Mouse (Mus musculus): ENCODE results near the gene Alpk1. TPM values are rescaled to one million over a fixed set of nuclear protein-coding genes. Genes with fewer than 3 reads are reported as not detected.

The Alpk1 gene
- polyA plus RNA-seq, 1 experiment = not detected

GRCm38 (mm10) chr3:127782921-127783320 lies 2.6 kb upstream of the Alpk1 start:
- Histone ChIP-seq H3K4me1 (ENCODE audit: control insufficient read depth, insufficient read depth, low read length) (peaks cover 4% of the 10 kb centered on the region; the same call in 1 of the 2 replicates), H3K4me3 (ENCODE audit: insufficient read depth, low read depth, low read length) (no peak overlapping the region), H3K27ac (ENCODE audit: insufficient read depth, low read depth, low read length) (no peak overlapping the region)
- TF ChIP-seq CTCF (IDR thresholded peaks at IDR 0.05; ENCODE audit: insufficient read depth, low read depth, low read length) (no peak), POLR2A (IDR thresholded peaks at IDR 0.05; ENCODE audit: insufficient read depth, low read depth, low read length) (no peak)
- WGBS = 87% methylated on average over 6 of the region's 6 CpGs

GRCm38 (mm10) chr3:127780921-127781320 lies 594 bp upstream of the Alpk1 start:
- 93% methylated on average over 9 of the region's 9 CpGs for WGBS
- Histone ChIP-seq H3K4me1 (ENCODE audit: control insufficient read depth, insufficient read depth, low read length) (peaks cover 4% of the 10 kb centered on the region; the same call in 1 of the 2 replicates), H3K27ac (ENCODE audit: insufficient read depth, low read depth, low read length) (no peak overlapping the region), H3K4me3 (ENCODE audit: insufficient read depth, low read depth, low read length) (no peak overlapping the region)
- no peak for TF ChIP-seq POLR2A (IDR thresholded peaks at IDR 0.05; ENCODE audit: insufficient read depth, low read depth, low read length)
- TF ChIP-seq CTCF (IDR thresholded peaks at IDR 0.05; ENCODE audit: insufficient read depth, low read depth, low read length) = no peak

DNA sequence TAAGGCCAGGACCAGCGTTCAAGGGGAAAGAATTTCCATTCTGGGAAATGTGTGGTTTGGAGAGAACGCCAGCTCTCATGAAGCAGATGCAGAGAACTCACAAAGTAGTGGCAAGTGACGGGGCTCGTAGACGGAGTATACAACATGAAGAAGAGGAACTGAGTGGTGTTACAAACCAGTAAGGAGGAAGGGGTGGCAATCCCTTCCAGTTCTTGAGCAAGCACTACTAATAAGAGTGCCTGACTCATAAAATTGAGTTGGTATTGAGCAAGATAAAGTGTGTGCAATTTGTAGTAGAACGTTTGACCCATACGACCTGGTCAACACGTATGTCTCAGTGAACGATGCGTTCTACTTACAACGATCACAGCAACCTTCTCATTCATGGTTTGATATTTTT lies 11.2 kb downstream of the Alpk1 start:
- WGBS = 86% methylated on average over 11 of the region's 11 CpGs

GRCm38 (mm10) chr3:127765971-127766370 lies 14.4 kb downstream of the Alpk1 start:
- TF ChIP-seq POLR2A (IDR thresholded peaks at IDR 0.05; ENCODE audit: insufficient read depth, low read depth, low read length) (no peak), CTCF (IDR thresholded peaks at IDR 0.05; ENCODE audit: insufficient read depth, low read depth, low read length) (no peak)
- Histone ChIP-seq H3K27ac (ENCODE audit: insufficient read depth, low read depth, low read length) (no peak overlapping the region), H3K4me3 (ENCODE audit: insufficient read depth, low read depth, low read length) (no peak overlapping the region), H3K4me1 (ENCODE audit: control insufficient read depth, insufficient read depth, low read length) (no peaks in the 10 kb centered on the region)
- WGBS = 79% methylated on average over 3 of the region's 3 CpGs

More for the DNA sequence above, 11.2 kb downstream of the Alpk1 start:
- H3K27ac ChIP-seq (ENCODE audit: insufficient read depth, low read depth, low read length) = no peak overlapping the region
- no peaks in the 10 kb centered on the region for H3K4me1 ChIP-seq (ENCODE audit: control insufficient read depth, insufficient read depth, low read length)
- H3K4me3 ChIP-seq (ENCODE audit: insufficient read depth, low read depth, low read length) = no peak overlapping the region
- TF ChIP-seq CTCF (IDR thresholded peaks at IDR 0.05; ENCODE audit: insufficient read depth, low read depth, low read length) (no peak), POLR2A (IDR thresholded peaks at IDR 0.05; ENCODE audit: insufficient read depth, low read depth, low read length) (no peak)

GRCm38 (mm10) chr3:127764541-127764940 lies 15.8 kb downstream of the Alpk1 start:
- Histone ChIP-seq H3K4me1 (ENCODE audit: control insufficient read depth, insufficient read depth, low read length) (no peaks in the 10 kb centered on the region), H3K27ac (ENCODE audit: insufficient read depth, low read depth, low read length) (no peak overlapping the region), H3K4me3 (ENCODE audit: insufficient read depth, low read depth, low read length) (no peak overlapping the region)
- WGBS = 77% methylated on average over 5 of the region's 5 CpGs
- TF ChIP-seq CTCF (IDR thresholded peaks at IDR 0.05; ENCODE audit: insufficient read depth, low read depth, low read length) = no peak
- no peak for TF ChIP-seq POLR2A (IDR thresholded peaks at IDR 0.05; ENCODE audit: insufficient read depth, low read depth, low read length)

DNA sequence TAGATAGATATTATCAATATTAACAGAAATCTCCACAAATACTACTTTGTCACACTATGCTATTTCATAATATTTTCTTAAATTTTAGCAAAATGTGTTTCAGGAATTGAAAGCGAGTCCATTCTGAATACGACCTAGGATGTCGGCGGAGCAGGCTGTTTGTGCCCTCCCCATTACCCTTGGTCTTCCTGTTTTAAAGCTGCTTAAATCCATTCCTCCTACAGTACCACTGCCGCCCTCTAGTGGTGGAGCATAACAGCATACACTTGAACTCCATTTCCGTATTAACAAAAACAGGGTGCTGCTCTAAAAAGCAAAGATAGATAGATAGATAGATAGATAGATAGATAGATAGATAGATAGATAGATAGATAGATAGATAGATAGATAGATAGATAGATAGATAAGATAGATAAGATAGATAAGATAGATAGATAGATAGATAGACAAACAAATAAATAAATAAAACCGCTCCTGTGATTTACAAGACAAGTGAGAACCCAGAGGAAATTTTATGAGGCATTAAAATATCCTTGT lies 17.2 kb downstream of the Alpk1 start:
- TF ChIP-seq POLR2A (IDR thresholded peaks at IDR 0.05; ENCODE audit: insufficient read depth, low read depth, low read length) = no peak
- TF ChIP-seq CTCF (IDR thresholded peaks at IDR 0.05; ENCODE audit: insufficient read depth, low read depth, low read length) = no peak
- Histone ChIP-seq H3K4me1 (ENCODE audit: control insufficient read depth, insufficient read depth, low read length) (no peaks in the 10 kb centered on the region), H3K4me3 (ENCODE audit: insufficient read depth, low read depth, low read length) (no peak overlapping the region), H3K27ac (ENCODE audit: insufficient read depth, low read depth, low read length) (no peak overlapping the region)
- WGBS = 21% methylated on average over 7 of the region's 7 CpGs

- no peaks in the 10 kb centered on the region for H3K4me1 ChIP-seq (ENCODE audit: control insufficient read depth, insufficient read depth, low read length)
- H3K4me3 ChIP-seq (ENCODE audit: insufficient read depth, low read depth, low read length) = no peak overlapping the region
- WGBS = 75% methylated on average over 8 of the region's 8 CpGs
- TF ChIP-seq POLR2A (IDR thresholded peaks at IDR 0.05; ENCODE audit: insufficient read depth, low read depth, low read length) (no peak), CTCF (IDR thresholded peaks at IDR 0.05; ENCODE audit: insufficient read depth, low read depth, low read length) (no peak)
- H3K27ac ChIP-seq (ENCODE audit: insufficient read depth, low read depth, low read length) = no peak overlapping the region
Observed at GRCm38 (mm10) chr3:127762403-127762802, 17.9 kb downstream of the Alpk1 start.

DNA sequence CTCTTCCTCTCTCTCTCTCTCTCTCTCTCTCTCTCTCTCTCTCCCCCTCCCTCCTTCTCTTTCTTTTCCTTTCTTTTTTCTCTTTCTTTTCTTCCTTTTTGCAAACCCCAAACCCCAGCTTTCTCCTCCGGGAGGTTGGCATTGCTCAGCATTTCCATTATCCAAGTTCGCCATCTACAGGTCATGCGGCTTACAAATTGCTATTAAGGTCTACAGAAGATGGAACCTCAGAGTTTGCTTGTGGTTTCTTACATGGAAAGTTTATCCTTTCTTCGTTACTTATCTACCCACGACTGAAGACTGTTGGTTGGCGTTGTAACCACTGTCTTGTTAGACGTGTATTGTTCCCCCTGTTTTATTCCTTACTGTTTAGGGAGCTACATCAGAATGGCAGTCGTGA lies 21.1 kb downstream of the Alpk1 start:
- no peak for TF ChIP-seq CTCF (IDR thresholded peaks at IDR 0.05; ENCODE audit: insufficient read depth, low read depth, low read length)
- no peak for TF ChIP-seq POLR2A (IDR thresholded peaks at IDR 0.05; ENCODE audit: insufficient read depth, low read depth, low read length)
- Histone ChIP-seq H3K27ac (ENCODE audit: insufficient read depth, low read depth, low read length) (no peak overlapping the region), H3K4me3 (ENCODE audit: insufficient read depth, low read depth, low read length) (no peak overlapping the region), H3K4me1 (ENCODE audit: control insufficient read depth, insufficient read depth, low read length) (no peaks in the 10 kb centered on the region)
- WGBS = 8% methylated on average over 8 of the region's 8 CpGs

GRCm38 (mm10) chr3:127758806-127759205 lies 21.5 kb downstream of the Alpk1 start:
- H3K4me1 ChIP-seq (ENCODE audit: control insufficient read depth, insufficient read depth, low read length) = no peaks in the 10 kb centered on the region
- H3K27ac ChIP-seq (ENCODE audit: insufficient read depth, low read depth, low read length) = no peak overlapping the region
- H3K4me3 ChIP-seq (ENCODE audit: insufficient read depth, low read depth, low read length) = no peak overlapping the region
- 73% methylated on average over 4 of the region's 4 CpGs for WGBS
- TF ChIP-seq POLR2A (IDR thresholded peaks at IDR 0.05; ENCODE audit: insufficient read depth, low read depth, low read length) (no peak), CTCF (IDR thresholded peaks at IDR 0.05; ENCODE audit: insufficient read depth, low read depth, low read length) (no peak)

DNA sequence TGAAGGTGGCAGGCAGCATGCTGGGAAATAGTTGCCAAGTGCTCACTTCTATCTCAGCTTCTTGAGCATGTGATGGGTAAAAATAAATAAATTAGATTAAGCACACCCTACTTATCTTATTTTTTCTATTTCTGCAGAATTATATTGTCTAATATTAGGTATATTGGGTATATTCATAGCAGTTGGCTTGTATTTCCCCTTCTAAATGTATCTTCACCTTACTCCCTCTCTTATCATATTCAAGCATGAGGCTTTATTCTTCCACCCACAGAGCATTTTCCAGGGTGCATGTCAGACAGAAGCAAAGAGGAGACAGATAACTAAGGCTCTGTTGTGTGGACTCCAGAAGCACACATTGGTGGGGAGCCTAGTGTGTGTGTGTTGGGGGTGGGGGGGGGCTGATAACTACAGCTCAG lies 22.4 kb downstream of the Alpk1 start:
- TF ChIP-seq CTCF (IDR thresholded peaks at IDR 0.05; ENCODE audit: insufficient read depth, low read depth, low read length) (no peak), POLR2A (IDR thresholded peaks at IDR 0.05; ENCODE audit: insufficient read depth, low read depth, low read length) (no peak)
- H3K4me3 ChIP-seq (ENCODE audit: insufficient read depth, low read depth, low read length) = no peak overlapping the region
- H3K27ac ChIP-seq (ENCODE audit: insufficient read depth, low read depth, low read length) = no peak overlapping the region
- no peaks in the 10 kb centered on the region for H3K4me1 ChIP-seq (ENCODE audit: control insufficient read depth, insufficient read depth, low read length)

All from olfactory bulb, adult 2 months (tissue).